Mouse (Mus musculus) neural tube, embryonic 12.5 days (tissue): Measurements from ENCODE around the gene Tmprss11f. TPM values are rescaled to one million over a fixed set of nuclear protein-coding genes. Genes with fewer than 3 reads are reported as not detected.
"Not testable (repeated sequence)": the region's sequence is repeated elsewhere in the genome, so short reads cannot be mapped to it uniquely, and the experiment has no call there.

Source experiments
- ATAC-seq: fragments of 200-750 bp; cut with Nextera tagmentation; 2 replicates; pipeline ENCODE4 v1.8.0; 2017; ENCODE audit warnings: low read depth, mild to moderate bottlenecking, moderate TSS enrichment, moderate library complexity; ENCODE audit not compliant: low FRiP score
- H3K27ac ChIP-seq: fragments of 300-500 bp; sonication (generic); 2 replicates; pipeline ENCODE4 v1.5.1; 2016
- H3K27me3 ChIP-seq: fragments of 300-500 bp; sonication (generic); replicated peaks from 2 replicates; pipeline ENCODE4 v1.6.1; 2016; ENCODE audit warnings: mild to moderate bottlenecking
- H3K36me3 ChIP-seq: fragments of 300-500 bp; sonication (generic); 2 replicates; pipeline ENCODE4 v1.6.1; 2016; ENCODE audit warnings: mild to moderate bottlenecking
- H3K4me1 ChIP-seq: fragments of 300-500 bp; sonication (generic); 2 replicates; pipeline ENCODE4 v1.6.1; 2016
- H3K4me2 ChIP-seq: fragments of 300-500 bp; sonication (generic); replicated peaks from 2 replicates; pipeline ENCODE4 v1.6.1; 2016; ENCODE audit warnings: mild to moderate bottlenecking
- H3K4me3 ChIP-seq: fragments of 300-500 bp; sonication (generic); 2 replicates; pipeline ENCODE4 v1.5.1; 2016
- H3K9ac ChIP-seq: fragments of 300-500 bp; sonication (generic); 2 replicates; pipeline ENCODE4 v1.6.1; 2016; ENCODE audit warnings: mild to moderate bottlenecking
- H3K9me3 ChIP-seq: fragments of 300-500 bp; sonication (generic); 2 replicates; pipeline ENCODE4 v1.6.1; 2016; ENCODE audit warnings: mild to moderate bottlenecking
- WGBS: fragments of 180-500 bp; shearing (Covaris S2); methylation state at CpG from one replicate; pipeline ENCODE4 v1.1.7; 2016; 5-methylcytosine and 5-hydroxymethylcytosine counted together
- polyA plus RNA-seq: library from polyadenylated mRNA; unstranded; fragments of >200 nt; fragmentation: Nextera tagmentation; extraction: Ambion mirVana; gene quantifications from 2 replicates; pipeline ENCODE4 v1.2.1, GENCODE M21; 2016

Tmprss11f gene
- polyA plus RNA-seq, result not detected in 2 replicates

DNA sequence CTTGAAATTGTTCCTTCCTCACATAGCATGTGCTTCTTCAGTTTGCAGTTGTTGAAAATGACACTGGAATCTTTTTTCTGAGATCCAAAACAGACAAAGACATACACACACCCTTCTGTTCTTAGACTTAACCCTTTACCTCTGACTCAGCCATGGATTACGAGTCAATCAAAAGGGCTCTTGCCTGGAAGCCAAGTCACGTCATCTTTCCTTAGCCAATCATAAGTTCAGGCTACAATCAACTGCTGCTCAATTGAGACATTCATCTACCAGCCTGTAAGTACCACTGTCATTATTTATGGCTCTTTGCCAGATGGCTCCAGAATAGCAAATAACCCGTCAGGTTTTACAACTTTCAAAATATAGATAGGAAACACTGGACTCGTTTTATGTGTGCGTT, at the start of gene Tmprss11f:
Gene Tmprss11f (minus strand): TSS at position 101 of the 400 bp plus-strand sequence.
- H3K36me3 ChIP-seq, result no peaks in the 10 kb centered on the region
- no peaks in the 10 kb centered on the region for H3K9me3 ChIP-seq
- H3K4me2 ChIP-seq, result no peak within 1 kb of the TSS
- 80% methylated on average over 5 of the region's 5 CpGs for WGBS
- ATAC-seq, result no peak
- no peaks in the 10 kb centered on the region for H3K4me1 ChIP-seq
- H3K27me3 ChIP-seq, result no peaks in the 10 kb centered on the region
- H3K27ac ChIP-seq, result no peak within 1 kb of the TSS
- H3K4me3 ChIP-seq, result no peak within 1 kb of the TSS
- no peak within 1 kb of the TSS for H3K9ac ChIP-seq

DNA sequence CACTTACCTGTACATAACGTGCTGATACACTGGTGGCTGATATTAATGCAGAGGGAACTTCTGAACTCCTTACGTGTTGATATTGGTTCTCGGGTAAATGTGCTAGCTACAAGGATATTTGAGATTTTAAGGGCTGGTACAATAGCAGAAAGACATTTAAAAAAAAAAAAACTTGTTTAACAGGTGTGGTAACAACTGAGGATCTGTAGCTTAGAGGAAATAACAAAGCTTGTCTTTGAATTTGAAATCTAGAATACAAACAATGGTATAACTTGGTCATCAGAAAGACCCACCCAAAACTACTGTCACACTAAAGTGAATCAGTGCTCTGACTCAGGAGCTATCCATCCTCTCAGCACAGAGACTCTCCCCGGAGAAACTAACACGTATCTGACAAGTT, 44.0 kb upstream of the Tmprss11f start, which contains the start of gene Tmprss11b:
Gene Tmprss11b (minus strand): TSS at position 101 of the 400 bp plus-strand sequence.
- Histone ChIP-seq H3K4me1 (no peaks in the 10 kb centered on the region), H3K9ac (no peak within 1 kb of the TSS), H3K4me3 (no peak within 1 kb of the TSS), H3K36me3 (no peaks in the 10 kb centered on the region), H3K9me3 (no peaks in the 10 kb centered on the region), H3K27ac (no peak within 1 kb of the TSS), H3K27me3 (no peaks in the 10 kb centered on the region), H3K4me2 (no peak within 1 kb of the TSS)
- no peak for ATAC-seq
- WGBS, result 86% methylated on average over 5 of the region's 5 CpGs

DNA sequence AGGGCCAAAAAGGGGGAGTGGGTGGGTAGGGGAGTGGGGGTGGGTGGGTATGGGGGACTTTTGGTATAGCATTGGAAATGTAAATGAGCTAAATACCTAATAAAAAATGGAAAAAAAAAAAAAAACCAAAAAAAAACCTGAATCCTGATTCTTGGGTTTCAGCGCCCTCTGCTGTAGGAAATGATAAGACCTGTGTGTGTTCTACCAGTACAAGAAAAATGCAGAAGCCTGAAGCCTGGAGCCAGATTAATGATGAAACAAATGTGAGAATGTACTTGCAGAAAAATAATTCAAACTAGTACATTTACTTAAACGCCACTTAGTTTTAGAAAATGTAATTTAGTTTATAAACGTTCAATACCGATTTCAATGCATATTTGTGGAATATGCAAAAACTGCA, 17.0 kb upstream of the Tmprss11f start:
- not testable (repeated sequence) for H3K4me2 ChIP-seq, H3K4me1 ChIP-seq, H3K4me3 ChIP-seq, H3K27ac ChIP-seq, H3K9me3 ChIP-seq, H3K27me3 ChIP-seq, H3K9ac ChIP-seq, H3K36me3 ChIP-seq, ATAC-seq
- 38% methylated on average over 4 of the region's 4 CpGs for WGBS

DNA sequence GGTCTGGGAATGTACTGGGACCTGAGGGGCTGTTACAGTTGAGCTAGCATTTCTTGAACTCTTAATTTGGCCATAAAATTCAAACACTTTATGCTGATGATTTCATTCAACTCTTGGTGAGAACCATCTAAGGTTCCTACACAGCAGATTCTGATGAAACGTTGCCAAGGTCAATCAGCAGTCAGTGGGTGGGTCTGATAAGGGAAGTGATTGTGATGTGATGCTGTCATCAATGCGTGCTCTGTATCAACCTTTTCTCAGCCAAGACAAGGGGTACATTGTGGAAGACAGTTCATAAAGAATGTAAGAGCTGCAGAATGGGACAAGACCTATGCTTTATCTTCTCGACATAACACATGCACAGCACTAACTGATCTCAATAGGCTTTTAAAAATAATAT, 8.6 kb upstream of the Tmprss11f start:
- Histone ChIP-seq H3K4me3 (no peak overlapping the region), H3K27me3 (no peaks in the 10 kb centered on the region), H3K9ac (no peak overlapping the region), H3K27ac (no peak overlapping the region), H3K9me3 (no peaks in the 10 kb centered on the region), H3K4me2 (no peak overlapping the region), H3K36me3 (no peaks in the 10 kb centered on the region), H3K4me1 (no peaks in the 10 kb centered on the region)
- 67% methylated on average over 3 of the region's 3 CpGs for WGBS
- ATAC-seq, result no peak

DNA sequence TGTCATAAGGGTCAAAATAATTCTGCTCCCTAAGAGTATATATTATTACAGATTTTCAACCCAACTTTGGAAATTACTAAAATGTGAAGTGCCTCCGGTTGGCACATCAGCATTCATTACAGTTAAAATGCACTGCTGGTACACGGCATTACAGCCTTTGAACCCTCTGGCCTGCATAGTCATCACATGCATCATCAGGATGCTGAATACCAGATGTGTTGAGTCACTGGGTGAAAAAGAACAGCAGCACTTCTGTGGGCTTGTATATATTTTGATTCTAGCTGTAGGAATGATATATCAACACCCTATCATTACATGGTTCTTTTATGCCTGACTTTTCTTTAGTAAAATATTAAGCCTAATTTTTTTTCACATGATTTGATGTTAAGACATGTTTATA, 1.5 kb downstream of the Tmprss11f start:
- WGBS, result 84% methylated on average over 2 of the region's 2 CpGs
- ATAC-seq, result no peak

DNA sequence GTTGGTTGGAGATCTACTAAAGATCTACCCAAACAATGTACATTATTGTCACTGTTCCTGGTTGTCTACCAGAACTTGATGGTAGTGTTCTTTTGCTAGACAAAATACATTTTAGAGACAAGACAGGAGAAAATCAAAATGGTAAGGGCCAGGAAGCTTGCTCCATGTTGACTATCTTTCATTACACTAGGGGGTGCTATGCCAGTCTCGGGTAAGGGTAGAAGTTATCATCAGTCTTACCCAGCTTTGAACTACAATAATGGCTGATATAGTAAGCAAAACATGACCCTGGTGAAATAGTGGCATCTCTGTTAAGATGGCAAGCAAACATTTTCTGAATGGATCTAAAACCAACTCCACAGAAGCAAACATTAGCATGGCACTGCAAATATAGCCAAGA, 10.4 kb downstream of the Tmprss11f start:
- no peaks in the 10 kb centered on the region for H3K4me1 ChIP-seq
- no peak overlapping the region for H3K4me2 ChIP-seq

More for the DNA sequence above, 1.5 kb downstream of the Tmprss11f start:
- Histone ChIP-seq H3K4me3 (no peak overlapping the region), H3K27ac (no peak overlapping the region), H3K9ac (no peak overlapping the region), H3K36me3 (no peaks in the 10 kb centered on the region), H3K27me3 (no peaks in the 10 kb centered on the region), H3K4me2 (no peak overlapping the region), H3K9me3 (no peaks in the 10 kb centered on the region), H3K4me1 (no peaks in the 10 kb centered on the region)

DNA sequence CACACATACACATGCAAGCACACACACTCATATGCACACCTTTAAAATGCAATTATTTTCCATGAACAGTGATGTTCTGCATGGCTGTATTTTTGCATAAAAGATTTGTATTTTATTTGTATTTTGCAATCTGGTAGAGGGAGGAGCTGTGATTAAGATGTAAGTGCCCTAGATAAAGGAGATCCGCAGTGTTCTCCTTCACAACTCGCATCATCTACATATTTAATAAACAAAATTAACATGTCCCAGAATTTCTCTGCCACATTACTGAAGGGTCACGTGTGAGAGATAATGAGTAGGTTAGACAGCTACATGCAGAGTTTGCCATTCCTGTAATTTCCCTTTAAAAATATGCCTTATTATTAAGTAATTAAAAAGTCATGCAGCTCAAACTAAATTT, 46.3 kb downstream of the Tmprss11f start:
- Histone ChIP-seq H3K9me3 (no peaks in the 10 kb centered on the region), H3K4me1 (no peaks in the 10 kb centered on the region), H3K4me3 (no peak overlapping the region), H3K4me2 (no peak overlapping the region), H3K36me3 (no peaks in the 10 kb centered on the region), H3K27me3 (no peaks in the 10 kb centered on the region), H3K9ac (no peak overlapping the region), H3K27ac (no peak overlapping the region)
- 90% methylated on average over 3 of the region's 3 CpGs for WGBS
- ATAC-seq, result no peak

More for the DNA sequence above, 10.4 kb downstream of the Tmprss11f start:
- no peaks in the 10 kb centered on the region for H3K36me3 ChIP-seq
- H3K27ac ChIP-seq, result no peak overlapping the region
- ATAC-seq, result no peak
- no peaks in the 10 kb centered on the region for H3K27me3 ChIP-seq
- WGBS, result 84% methylated on average over 1 of the region's 1 CpGs
- H3K9me3 ChIP-seq, result no peaks in the 10 kb centered on the region
- no peak overlapping the region for H3K4me3 ChIP-seq
- no peak overlapping the region for H3K9ac ChIP-seq

DNA sequence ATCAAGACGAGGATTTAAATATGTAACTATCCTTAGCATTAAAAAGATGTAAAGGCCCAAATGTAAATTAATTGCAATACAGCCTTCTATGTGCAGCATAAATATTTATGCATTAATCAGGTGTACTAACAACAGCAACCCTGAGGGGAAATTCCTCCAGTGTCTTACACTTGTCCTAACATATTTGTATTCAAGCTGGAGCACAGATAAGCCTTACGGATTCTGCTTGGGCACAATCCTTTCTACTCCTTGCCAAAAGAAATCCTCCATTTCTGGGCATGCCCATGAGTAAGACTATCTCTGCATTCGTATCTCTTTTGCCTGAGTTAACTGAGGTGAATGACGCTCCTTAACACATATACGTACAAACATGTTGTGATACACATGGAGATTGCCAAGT, 49.6 kb downstream of the Tmprss11f start:
- Histone ChIP-seq H3K4me3 (no peak overlapping the region), H3K36me3 (no peaks in the 10 kb centered on the region), H3K9ac (no peak overlapping the region), H3K4me1 (no peaks in the 10 kb centered on the region), H3K4me2 (no peak overlapping the region), H3K27ac (no peak overlapping the region), H3K9me3 (no peaks in the 10 kb centered on the region), H3K27me3 (no peaks in the 10 kb centered on the region)
- WGBS, result 92% methylated on average over 5 of the region's 5 CpGs
- ATAC-seq, result no peak

DNA sequence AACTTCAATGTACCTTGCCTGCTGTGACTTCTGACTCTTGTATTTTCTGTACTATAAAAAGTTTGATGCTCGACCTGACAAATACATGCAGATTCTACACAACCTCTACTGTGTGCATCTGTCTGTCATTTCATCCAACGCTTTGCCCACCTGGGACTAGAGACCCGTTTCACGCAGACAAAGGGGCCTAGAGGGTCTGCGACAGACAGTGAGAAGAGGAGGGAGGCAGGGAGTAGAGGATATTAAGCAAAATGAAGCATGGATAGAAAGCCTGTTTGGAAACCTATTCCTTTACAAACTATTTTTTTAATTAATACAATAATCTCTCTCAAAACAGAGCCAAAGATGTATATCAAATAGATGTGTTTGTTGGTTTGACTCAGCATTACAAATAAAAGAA, 50.2 kb downstream of the Tmprss11f start:
- no peak overlapping the region for H3K4me2 ChIP-seq
- ATAC-seq, result no peak
- H3K4me3 ChIP-seq, result no peak overlapping the region
- no peaks in the 10 kb centered on the region for H3K36me3 ChIP-seq
- no peaks in the 10 kb centered on the region for H3K4me1 ChIP-seq
- no peaks in the 10 kb centered on the region for H3K9me3 ChIP-seq
- WGBS, result 81% methylated on average over 5 of the region's 5 CpGs
- H3K9ac ChIP-seq, result no peak overlapping the region
- no peaks in the 10 kb centered on the region for H3K27me3 ChIP-seq
- no peak overlapping the region for H3K27ac ChIP-seq

DNA sequence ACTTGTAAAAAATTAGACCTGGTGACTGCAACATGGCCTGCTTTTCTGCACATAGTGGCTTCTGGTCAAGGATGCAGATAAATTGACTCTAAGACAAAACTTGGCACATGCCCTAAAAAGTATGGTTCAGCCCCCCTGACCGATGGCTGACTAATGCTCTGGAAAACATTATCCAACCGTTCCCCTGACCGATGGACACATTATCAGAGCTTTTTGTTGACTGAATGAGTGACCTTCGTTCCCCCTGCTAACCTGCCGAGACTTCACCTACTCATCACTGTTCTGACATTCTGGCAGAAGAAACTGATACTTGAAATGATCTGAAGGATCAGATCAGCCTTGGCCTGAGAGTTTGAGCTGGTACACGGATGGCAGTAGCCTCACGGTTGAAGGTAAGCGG, 53.5 kb downstream of the Tmprss11f start:
- H3K36me3 ChIP-seq, H3K9me3 ChIP-seq, H3K4me3 ChIP-seq, H3K4me1 ChIP-seq, ATAC-seq, H3K27ac ChIP-seq, H3K4me2 ChIP-seq, H3K27me3 ChIP-seq, H3K9ac ChIP-seq: not testable (repeated sequence)
- 95% methylated on average over 8 of the region's 8 CpGs for WGBS

DNA sequence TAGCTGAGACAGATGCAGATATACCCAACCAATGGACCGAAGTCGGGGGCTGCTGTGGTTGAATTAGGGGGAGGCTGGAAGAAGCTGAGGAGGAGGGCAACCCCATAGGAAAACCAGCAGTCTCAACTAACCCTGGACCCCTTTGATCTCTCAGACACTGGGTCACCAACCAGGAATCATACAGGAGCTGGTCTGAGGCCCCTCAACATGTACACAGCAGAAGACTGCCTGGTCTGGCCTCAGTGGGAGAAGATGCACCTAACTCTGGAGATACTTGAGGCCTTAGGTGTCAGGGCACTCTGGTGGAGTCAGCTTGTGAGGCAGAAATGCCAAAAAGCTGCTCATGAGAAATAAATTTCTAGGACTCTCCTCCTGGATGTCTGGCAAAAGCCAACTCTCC, 85.5 kb downstream of the Tmprss11f start:
- Histone ChIP-seq H3K9ac (no peak overlapping the region), H3K36me3 (no peaks in the 10 kb centered on the region), H3K9me3 (no peaks in the 10 kb centered on the region), H3K4me3 (no peak overlapping the region), H3K4me2 (no peak overlapping the region), H3K27me3 (no peaks in the 10 kb centered on the region), H3K27ac (no peak overlapping the region), H3K4me1 (no peaks in the 10 kb centered on the region)
- WGBS, result 77% methylated on average over 2 of the region's 2 CpGs
- no peak for ATAC-seq

DNA sequence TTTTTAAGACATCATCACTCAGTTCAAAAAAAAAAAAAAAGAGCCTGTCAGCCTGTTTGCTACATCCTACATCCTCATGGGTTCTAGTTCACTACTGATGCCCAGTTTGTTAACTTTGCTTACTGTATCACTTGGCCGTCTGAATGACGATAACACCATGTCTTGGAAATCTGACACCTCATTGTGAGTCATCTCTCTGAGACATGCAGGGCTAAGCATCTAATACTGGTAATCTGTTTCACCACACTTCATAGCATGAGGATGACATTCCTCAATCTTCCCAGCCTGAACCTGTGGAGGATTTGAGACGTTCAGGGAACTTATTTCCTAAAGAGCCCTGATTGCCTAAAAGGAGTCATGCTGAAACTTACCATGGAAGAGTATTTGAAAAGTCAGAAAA, 91.6 kb downstream of the Tmprss11f start:
- no peaks in the 10 kb centered on the region for H3K36me3 ChIP-seq
- 90% methylated on average over 3 of the region's 3 CpGs for WGBS
- H3K4me2 ChIP-seq, result no peak overlapping the region
- no peak overlapping the region for H3K9ac ChIP-seq
- no peak overlapping the region for H3K27ac ChIP-seq
- ATAC-seq, result no peak
- no peaks in the 10 kb centered on the region for H3K4me1 ChIP-seq
- no peak overlapping the region for H3K4me3 ChIP-seq
- H3K9me3 ChIP-seq, result no peaks in the 10 kb centered on the region
- no peaks in the 10 kb centered on the region for H3K27me3 ChIP-seq

DNA sequence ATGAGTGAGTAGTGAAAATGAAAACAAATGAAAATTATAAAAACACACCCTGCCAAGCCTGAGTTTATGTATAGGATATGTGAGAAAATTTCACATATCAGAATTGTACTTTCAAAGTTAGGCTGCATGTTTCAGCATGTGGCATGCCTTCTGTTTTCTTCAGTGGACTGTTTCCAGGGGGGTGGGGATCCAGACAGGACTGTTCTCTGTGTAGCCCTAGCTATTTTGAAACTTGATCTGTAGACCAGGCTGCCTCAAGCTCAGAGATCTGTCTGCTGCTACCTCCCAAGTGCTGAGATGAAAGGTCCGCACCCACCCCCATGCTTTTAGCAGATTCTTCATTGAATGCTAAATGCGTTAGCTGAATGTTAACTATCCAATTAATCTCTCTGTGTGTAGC, 103.5 kb downstream of the Tmprss11f start:
- Histone ChIP-seq H3K4me2 (no peak overlapping the region), H3K27ac (no peak overlapping the region), H3K36me3 (no peaks in the 10 kb centered on the region), H3K9me3 (no peaks in the 10 kb centered on the region), H3K27me3 (no peaks in the 10 kb centered on the region), H3K4me3 (no peak overlapping the region), H3K4me1 (no peaks in the 10 kb centered on the region), H3K9ac (no peak overlapping the region)
- WGBS, result 85% methylated on average over 2 of the region's 2 CpGs
- no peak for ATAC-seq
